Mouse (Mus musculus) cerebral cortex, adult 2 months (tissue): ENCODE results near the gene Hrk.

Experiments used
- WGBS: fragments of 180-500 bp; shearing (Covaris S2); methylation state at CpG from one replicate; pipeline ENCODE4 v1.1.7; 2018; 5-methylcytosine and 5-hydroxymethylcytosine counted together

Gene Hrk

GRCm38 (mm10) chr5:118164581-118164980 lies at the start of gene Hrk:
Gene Hrk (plus strand): TSS chr5:118164648.
- 47% methylated on average over 12 of the region's 12 CpGs for WGBS

GRCm38 (mm10) chr5:118118351-118118750 lies 46.1 kb upstream of the Hrk start:
- WGBS, result 87% methylated on average over 3 of the region's 3 CpGs

GRCm38 (mm10) chr5:118118922-118119321 lies 45.5 kb upstream of the Hrk start:
- 96% methylated on average over 5 of the region's 5 CpGs for WGBS

- WGBS, result 60% methylated on average over 2 of the region's 2 CpGs
Observed at GRCm38 (mm10) chr5:118120670-118121069, 43.8 kb upstream of the Hrk start.

GRCm38 (mm10) chr5:118121928-118122327 lies 42.5 kb upstream of the Hrk start:
- 83% methylated on average over 4 of the region's 4 CpGs for WGBS

GRCm38 (mm10) chr5:118123096-118123495 lies 41.4 kb upstream of the Hrk start:
- WGBS, result 48% methylated on average over 10 of the region's 10 CpGs

GRCm38 (mm10) chr5:118126671-118127070 lies 37.8 kb upstream of the Hrk start:
- 82% methylated on average over 4 of the region's 4 CpGs for WGBS

GRCm38 (mm10) chr5:118128208-118128607 lies 36.2 kb upstream of the Hrk start:
- WGBS, result 70% methylated on average over 6 of the region's 6 CpGs

- 81% methylated on average over 9 of the region's 9 CpGs for WGBS
Observed at GRCm38 (mm10) chr5:118128651-118129050, 35.8 kb upstream of the Hrk start.

GRCm38 (mm10) chr5:118136391-118136790 lies 28.1 kb upstream of the Hrk start:
- 89% methylated on average over 5 of the region's 5 CpGs for WGBS

GRCm38 (mm10) chr5:118139630-118140029 lies 24.8 kb upstream of the Hrk start:
- WGBS, result 82% methylated on average over 8 of the region's 8 CpGs

GRCm38 (mm10) chr5:118142471-118142870 lies 22.0 kb upstream of the Hrk start:
- 83% methylated on average over 8 of the region's 8 CpGs for WGBS

GRCm38 (mm10) chr5:118143211-118144026 lies 21.0 kb upstream of the Hrk start:
- WGBS, result 71% methylated on average over 12 of the region's 12 CpGs

- WGBS, result 92% methylated on average over 4 of the region's 4 CpGs
Observed at GRCm38 (mm10) chr5:118144327-118144726, 20.1 kb upstream of the Hrk start.

- WGBS, result 78% methylated on average over 6 of the region's 6 CpGs
Observed at GRCm38 (mm10) chr5:118144770-118145169, 19.7 kb upstream of the Hrk start.

- 77% methylated on average over 3 of the region's 3 CpGs for WGBS
Observed at GRCm38 (mm10) chr5:118145458-118145857, 19.0 kb upstream of the Hrk start.

GRCm38 (mm10) chr5:118145999-118146679 lies 18.3 kb upstream of the Hrk start:
- 48% methylated on average over 15 of the region's 15 CpGs for WGBS

- 78% methylated on average over 10 of the region's 10 CpGs for WGBS
Observed at GRCm38 (mm10) chr5:118147264-118147663, 17.2 kb upstream of the Hrk start.

- WGBS, result 46% methylated on average over 3 of the region's 3 CpGs
Observed at GRCm38 (mm10) chr5:118149711-118150110, 14.7 kb upstream of the Hrk start.

- 1% methylated on average over 64 of the region's 67 CpGs for WGBS
Observed at GRCm38 (mm10) chr5:118154839-118155564, 9.4 kb upstream of the Hrk start, which contains the start of gene Fbxw8. Gene Fbxw8 (minus strand): TSS chr5:118155464.

- WGBS, result 19% methylated on average over 9 of the region's 9 CpGs
Observed at GRCm38 (mm10) chr5:118155565-118155947, 8.9 kb upstream of the Hrk start.

GRCm38 (mm10) chr5:118156976-118157375 lies 7.5 kb upstream of the Hrk start:
- WGBS, result 59% methylated on average over 4 of the region's 4 CpGs
